Mouse (Mus musculus) embryonic fibroblast, embryonic 13.5 days (primary cell): Measurements from ENCODE around the gene Slc9c1. TPM values are rescaled to one million over a fixed set of nuclear protein-coding genes. Genes with fewer than 3 reads are reported as not detected.

ENCODE experiments used
- H3K27ac ChIP-seq: 2 replicates; pipeline ENCODE4 v1.5.1; 2012; ENCODE audit warnings: low read length, control low read depth, inconsistent platforms; ENCODE audit not compliant: insufficient read depth
- H3K4me1 ChIP-seq: 2 replicates; pipeline ENCODE4 v1.6.1; 2011; ENCODE audit warnings: low read length; ENCODE audit not compliant: control insufficient read depth, insufficient read depth
- H3K4me3 ChIP-seq: 2 replicates; pipeline ENCODE4 v1.5.1; 2011; ENCODE audit warnings: mild to moderate bottlenecking, control low read depth, low read length; ENCODE audit not compliant: insufficient read depth
- CTCF ChIP-seq: IDR thresholded peaks from 2 replicates; pipeline ENCODE4 v1.5.1; 2011; ENCODE audit warnings: mild to moderate bottlenecking, control low read depth, low read length, moderate library complexity, borderline replicate concordance; ENCODE audit not compliant: insufficient read depth
- POLR2A ChIP-seq: IDR thresholded peaks from 2 replicates; pipeline ENCODE4 v1.6.1; 2011; ENCODE audit warnings: low read depth, mild to moderate bottlenecking, control low read depth, low read length, moderate library complexity
- polyA plus RNA-seq: library from polyadenylated mRNA; stranded (reverse); fragments of >200 nt; gene quantifications from 2 replicates; pipeline ENCODE4 v1.2.4, GENCODE M21; 2011; ENCODE audit warnings: low read depth; ENCODE audit not compliant: missing spikeins, insufficient read length

Gene Slc9c1
- polyA plus RNA-seq, 1 experiment = not detected

GRCm38 (mm10) chr16:45623230-45623629 lies 88.1 kb downstream of the Slc9c1 start:
- H3K4me1 ChIP-seq = no peaks in the 10 kb centered on the region
- no peak for TF ChIP-seq CTCF
- no peak for TF ChIP-seq POLR2A
- no peak overlapping the region for H3K27ac ChIP-seq
- H3K4me3 ChIP-seq = no peak overlapping the region

- no peak overlapping the region for H3K27ac ChIP-seq
- no peak for TF ChIP-seq CTCF
- no peak for TF ChIP-seq POLR2A
- H3K4me3 ChIP-seq = no peak overlapping the region
- H3K4me1 ChIP-seq = no peaks in the 10 kb centered on the region
These were observed 89.7 kb downstream of the Slc9c1 start for GRCm38 (mm10) chr16:45624791-45625190.

GRCm38 (mm10) chr16:45625342-45625741 lies 90.2 kb downstream of the Slc9c1 start:
- Histone ChIP-seq H3K27ac (no peak overlapping the region), H3K4me3 (no peak overlapping the region), H3K4me1 (no peaks in the 10 kb centered on the region)
- TF ChIP-seq CTCF (no peak), POLR2A (no peak)

GRCm38 (mm10) chr16:45629497-45630105 lies 94.5 kb downstream of the Slc9c1 start:
- H3K4me1 ChIP-seq = no peaks in the 10 kb centered on the region
- TF ChIP-seq CTCF (no peak), POLR2A (no peak)
- no peak overlapping the region for H3K4me3 ChIP-seq
- H3K27ac ChIP-seq = no peak overlapping the region

- Histone ChIP-seq H3K4me1 (no peaks in the 10 kb centered on the region), H3K4me3 (no peak overlapping the region)
- TF ChIP-seq POLR2A (no peak), CTCF (peak; percentile 62; the same call in 1 of the 2 replicates)
These were observed 95.3 kb downstream of the Slc9c1 start for GRCm38 (mm10) chr16:45630347-45630960.

GRCm38 (mm10) chr16:45632420-45632819 lies 97.3 kb downstream of the Slc9c1 start:
- TF ChIP-seq POLR2A (no peak), CTCF (no peak)
- no peak overlapping the region for H3K27ac ChIP-seq
- H3K4me1 ChIP-seq = no peaks in the 10 kb centered on the region
- no peak overlapping the region for H3K4me3 ChIP-seq

More at GRCm38 (mm10) chr16:45630347-45630960, 95.3 kb downstream of the Slc9c1 start:
- H3K27ac ChIP-seq = no peak overlapping the region

- Histone ChIP-seq H3K27ac (no peak overlapping the region), H3K4me1 (no peaks in the 10 kb centered on the region), H3K4me3 (no peak overlapping the region)
- no peak for TF ChIP-seq POLR2A
- no peak for TF ChIP-seq CTCF
These were observed 100.7 kb downstream of the Slc9c1 start for GRCm38 (mm10) chr16:45635826-45636225.

GRCm38 (mm10) chr16:45640070-45640762 lies 105.1 kb downstream of the Slc9c1 start:
- no peak for TF ChIP-seq CTCF
- no peak overlapping the region for H3K27ac ChIP-seq
- no peak overlapping the region for H3K4me3 ChIP-seq

GRCm38 (mm10) chr16:45641301-45641700 lies 106.2 kb downstream of the Slc9c1 start:
- H3K27ac ChIP-seq = no peak overlapping the region
- H3K4me1 ChIP-seq = no peaks in the 10 kb centered on the region
- TF ChIP-seq CTCF (no peak), POLR2A (no peak)
- no peak overlapping the region for H3K4me3 ChIP-seq

More at GRCm38 (mm10) chr16:45640070-45640762, 105.1 kb downstream of the Slc9c1 start:
- no peaks in the 10 kb centered on the region for H3K4me1 ChIP-seq

- Histone ChIP-seq H3K4me3 (no peak overlapping the region), H3K4me1 (no peaks in the 10 kb centered on the region), H3K27ac (no peak overlapping the region)
- TF ChIP-seq CTCF = no peak
- no peak for TF ChIP-seq POLR2A
These were observed 108.8 kb downstream of the Slc9c1 start for GRCm38 (mm10) chr16:45643944-45644343.
